Mouse (Mus musculus): ENCODE results near the gene Stxbp6. TPM values are rescaled to one million over a fixed set of nuclear protein-coding genes. Genes with fewer than 3 reads are reported as not detected.

Stxbp6 gene
- polyA plus RNA-seq, 1 experiment from 2014 or later: 15.6 TPM

- 59% methylated on average over 5 of the region's 5 CpGs for WGBS
- H3K27me3 ChIP-seq: no peaks in the 10 kb centered on the region
- H3K9me3 ChIP-seq: no peaks in the 10 kb centered on the region
- peaks cover 7% of the 10 kb centered on the region for H3K4me1 ChIP-seq
- H3K27ac ChIP-seq (replicated peaks): no peak overlapping the region
- H3K36me3 ChIP-seq: no peaks in the 10 kb centered on the region
- no peak for ATAC-seq (ENCODE audit: low FRiP score, low read depth)
- H3K4me3 ChIP-seq: no peak overlapping the region
- H3K9ac ChIP-seq (replicated peaks): no peak overlapping the region
- H3K4me2 ChIP-seq (replicated peaks): no peak overlapping the region
These were observed 61.2 kb downstream of the Stxbp6 start for GRCm38 (mm10) chr12:45013246-45013756.

GRCm38 (mm10) chr12:45011436-45012089 is 62.9 kb downstream of the Stxbp6 start:
- H3K4me3 ChIP-seq: no peak overlapping the region
- no peaks in the 10 kb centered on the region for H3K36me3 ChIP-seq
- H3K27ac ChIP-seq (replicated peaks): no peak overlapping the region
- no peak overlapping the region for H3K4me2 ChIP-seq (replicated peaks)
- 58% methylated on average over 11 of the region's 11 CpGs for WGBS
- H3K27me3 ChIP-seq: no peaks in the 10 kb centered on the region
- no peak for ATAC-seq (ENCODE audit: low FRiP score, low read depth)
- H3K9ac ChIP-seq (replicated peaks): no peak overlapping the region
- peaks cover 7% of the 10 kb centered on the region for H3K4me1 ChIP-seq
- H3K9me3 ChIP-seq: no peaks in the 10 kb centered on the region

- Histone ChIP-seq H3K9ac (replicated peaks) (no peak overlapping the region), H3K4me3 (no peak overlapping the region), H3K27ac (replicated peaks) (no peak overlapping the region), H3K4me1 (peaks cover 7% of the 10 kb centered on the region), H3K4me2 (replicated peaks) (no peak overlapping the region), H3K36me3 (no peaks in the 10 kb centered on the region), H3K27me3 (no peaks in the 10 kb centered on the region), H3K9me3 (no peaks in the 10 kb centered on the region)
- ATAC-seq (ENCODE audit: low FRiP score, low read depth): no peak
These were observed 63.5 kb downstream of the Stxbp6 start for GRCm38 (mm10) chr12:45011006-45011405.

GRCm38 (mm10) chr12:45009984-45010611 is 64.4 kb downstream of the Stxbp6 start:
- Histone ChIP-seq H3K9me3 (no peaks in the 10 kb centered on the region), H3K27me3 (no peaks in the 10 kb centered on the region), H3K27ac (replicated peaks) (no peak overlapping the region), H3K9ac (replicated peaks) (no peak overlapping the region), H3K36me3 (no peaks in the 10 kb centered on the region), H3K4me3 (no peak overlapping the region), H3K4me2 (replicated peaks) (no peak overlapping the region), H3K4me1 (peaks cover 7% of the 10 kb centered on the region)
- ATAC-seq (ENCODE audit: low FRiP score, low read depth): no peak
- 88% methylated on average over 2 of the region's 2 CpGs for WGBS

- H3K36me3 ChIP-seq: no peaks in the 10 kb centered on the region
- no peak overlapping the region for H3K9ac ChIP-seq (replicated peaks)
- no peak overlapping the region for H3K4me3 ChIP-seq
- H3K9me3 ChIP-seq: no peaks in the 10 kb centered on the region
- no peak overlapping the region for H3K4me2 ChIP-seq (replicated peaks)
- 74% methylated on average over 2 of the region's 2 CpGs for WGBS
- H3K27me3 ChIP-seq: no peaks in the 10 kb centered on the region
- no peaks in the 10 kb centered on the region for H3K4me1 ChIP-seq
- H3K27ac ChIP-seq (replicated peaks): no peak overlapping the region
- ATAC-seq (ENCODE audit: low FRiP score, low read depth): no peak
These were observed 67.9 kb downstream of the Stxbp6 start for GRCm38 (mm10) chr12:45006569-45006968.

- Histone ChIP-seq H3K9me3 (no peaks in the 10 kb centered on the region), H3K9ac (replicated peaks) (no peak overlapping the region), H3K27me3 (no peaks in the 10 kb centered on the region), H3K4me3 (no peak overlapping the region), H3K4me1 (no peaks in the 10 kb centered on the region), H3K36me3 (no peaks in the 10 kb centered on the region), H3K4me2 (replicated peaks) (no peak overlapping the region), H3K27ac (replicated peaks) (no peak overlapping the region)
- no peak for ATAC-seq (ENCODE audit: low FRiP score, low read depth)
- WGBS: 87% methylated on average over 4 of the region's 4 CpGs
These were observed 68.5 kb downstream of the Stxbp6 start for GRCm38 (mm10) chr12:45006049-45006448.

- no peak for ATAC-seq (ENCODE audit: low FRiP score, low read depth)
- Histone ChIP-seq H3K4me3 (no peak overlapping the region), H3K4me2 (replicated peaks) (no peak overlapping the region), H3K4me1 (no peaks in the 10 kb centered on the region), H3K9me3 (no peaks in the 10 kb centered on the region), H3K27ac (replicated peaks) (no peak overlapping the region), H3K9ac (replicated peaks) (no peak overlapping the region), H3K36me3 (no peaks in the 10 kb centered on the region), H3K27me3 (no peaks in the 10 kb centered on the region)
- WGBS: 94% methylated on average over 1 of the region's 1 CpGs
These were observed 72.5 kb downstream of the Stxbp6 start for GRCm38 (mm10) chr12:45001996-45002395.

- 91% methylated on average over 4 of the region's 4 CpGs for WGBS
- H3K9ac ChIP-seq (replicated peaks): no peak overlapping the region
- no peaks in the 10 kb centered on the region for H3K9me3 ChIP-seq
These were observed 77.1 kb downstream of the Stxbp6 start for GRCm38 (mm10) chr12:44997422-44997821.

GRCm38 (mm10) chr12:44996897-44997296 is 77.6 kb downstream of the Stxbp6 start:
- Histone ChIP-seq H3K4me3 (no peak overlapping the region), H3K27me3 (no peaks in the 10 kb centered on the region), H3K27ac (replicated peaks) (no peak overlapping the region), H3K4me1 (no peaks in the 10 kb centered on the region), H3K4me2 (replicated peaks) (no peak overlapping the region), H3K9ac (replicated peaks) (no peak overlapping the region), H3K9me3 (no peaks in the 10 kb centered on the region), H3K36me3 (no peaks in the 10 kb centered on the region)
- ATAC-seq (ENCODE audit: low FRiP score, low read depth): no peak
- WGBS: 88% methylated on average over 3 of the region's 3 CpGs

More at GRCm38 (mm10) chr12:44997422-44997821, 77.1 kb downstream of the Stxbp6 start:
- H3K36me3 ChIP-seq: no peaks in the 10 kb centered on the region
- no peaks in the 10 kb centered on the region for H3K27me3 ChIP-seq
- no peak overlapping the region for H3K27ac ChIP-seq (replicated peaks)
- no peaks in the 10 kb centered on the region for H3K4me1 ChIP-seq
- no peak overlapping the region for H3K4me3 ChIP-seq
- no peak for ATAC-seq (ENCODE audit: low FRiP score, low read depth)
- no peak overlapping the region for H3K4me2 ChIP-seq (replicated peaks)

GRCm38 (mm10) chr12:44996274-44996673 is 78.2 kb downstream of the Stxbp6 start:
- Histone ChIP-seq H3K4me1 (no peaks in the 10 kb centered on the region), H3K4me3 (no peak overlapping the region), H3K36me3 (no peaks in the 10 kb centered on the region), H3K9ac (replicated peaks) (no peak overlapping the region), H3K27me3 (no peaks in the 10 kb centered on the region), H3K4me2 (replicated peaks) (no peak overlapping the region), H3K27ac (replicated peaks) (no peak overlapping the region), H3K9me3 (no peaks in the 10 kb centered on the region)
- 76% methylated on average over 2 of the region's 2 CpGs for WGBS
- no peak for ATAC-seq (ENCODE audit: low FRiP score, low read depth)

GRCm38 (mm10) chr12:44993391-44993790 is 81.1 kb downstream of the Stxbp6 start:
- Histone ChIP-seq H3K4me1 (0 out of 2 replicates have a peak, but pooled peaks cover 5% of the 10 kb centered on the region), H3K4me3 (no peak overlapping the region), H3K9ac (replicated peaks) (no peak overlapping the region), H3K4me2 (replicated peaks) (no peak overlapping the region), H3K9me3 (no peaks in the 10 kb centered on the region), H3K36me3 (no peaks in the 10 kb centered on the region), H3K27ac (replicated peaks) (no peak overlapping the region), H3K27me3 (no peaks in the 10 kb centered on the region)
- 92% methylated on average over 3 of the region's 3 CpGs for WGBS
- ATAC-seq (ENCODE audit: low FRiP score, low read depth): no peak

GRCm38 (mm10) chr12:44992847-44993246 is 81.7 kb downstream of the Stxbp6 start:
- Histone ChIP-seq H3K27ac (replicated peaks) (no peak overlapping the region), H3K9me3 (no peaks in the 10 kb centered on the region), H3K36me3 (no peaks in the 10 kb centered on the region), H3K4me3 (no peak overlapping the region), H3K4me2 (replicated peaks) (no peak overlapping the region), H3K4me1 (0 out of 2 replicates have a peak, but pooled peaks cover 5% of the 10 kb centered on the region), H3K9ac (replicated peaks) (no peak overlapping the region), H3K27me3 (no peaks in the 10 kb centered on the region)
- WGBS: 86% methylated on average over 4 of the region's 4 CpGs
- ATAC-seq (ENCODE audit: low FRiP score, low read depth): no peak
